In the genomic region with DNA sequence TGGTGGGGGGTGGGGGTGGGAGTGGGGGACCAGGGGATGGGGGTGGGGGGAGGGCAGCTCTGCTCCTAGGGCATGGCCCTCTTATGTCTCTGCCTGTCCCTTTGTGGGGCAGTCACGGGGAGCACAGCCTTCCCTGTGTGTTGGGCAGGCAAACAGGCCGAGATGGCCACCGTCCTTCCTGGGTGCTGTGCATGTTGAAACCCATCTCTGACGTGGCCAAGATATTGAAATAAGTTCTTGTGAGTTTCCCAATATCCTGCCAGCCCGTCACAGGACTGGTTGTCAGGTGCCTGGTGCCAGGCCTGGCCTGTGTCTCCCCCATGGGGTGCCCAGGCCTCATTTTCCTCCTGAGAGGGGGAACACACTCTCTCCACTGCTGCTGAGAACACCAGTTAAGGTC, we compare ENCODE assay signal across 16 mouse cellular contexts. TPM values are rescaled to one million over a fixed set of nuclear protein-coding genes. Genes with fewer than 3 reads are reported as not detected.
DNase-seq lines count a peak whose midpoint lies in the region; ATAC-seq and TF ChIP-seq lines count a peak whose summit lies in the region.
"Had no signal": no experiment of that assay in that cellular context is flagged by ENCODE, and none has a peak within 500 bp of the region (broad histone marks: within the 10 kb centered on the region; RNA-seq: fewer than 3 reads in every experiment).

No protein-coding gene starts in this region.

- TF ChIP-seq EP300 in liver, postnatal 0 days (IDR thresholded peaks at IDR 0.05; ENCODE audit: low read depth), result no peak

- no peak overlapping the region for H3K4me3 ChIP-seq in liver, postnatal 0 days (ENCODE audit: low read depth, low read length)
- H3K4me3 ChIP-seq: embryonic facial prominence, embryonic 15.5 days; lung, embryonic 15.5 days had no signal

- H3K27ac ChIP-seq in liver, postnatal 0 days (ENCODE audit: low read depth), result peak overlapping the region; percentile 46
- H3K27ac ChIP-seq: lung, embryonic 15.5 days had no signal

- H3K27me3 ChIP-seq in liver, postnatal 0 days (ENCODE audit: insufficient read depth, low read length), result no peaks in the 10 kb centered on the region
- H3K27me3 ChIP-seq: embryonic facial prominence, embryonic 15.5 days; lung, embryonic 15.5 days had no signal

- no peaks in the 10 kb centered on the region for H3K9me3 ChIP-seq in liver, postnatal 0 days (ENCODE audit: low read length)
- H3K9me3 ChIP-seq: embryonic facial prominence, embryonic 15.5 days; lung, embryonic 15.5 days had no signal

- DNase-seq in layer of hippocampus, adult 9-11 months, result peak; percentile 82
- DNase-seq in layer of hippocampus, postnatal 10 days (ENCODE audit: low spot score in 2 of 2), result no peak
- peak; percentile 43 for DNase-seq in adrenal gland, postnatal 25 days
- peak; percentile 51 for DNase-seq in liver, postnatal 0 days
- DNase-seq in ovary, adult 18-20 months (ENCODE audit: low spot score), result no peak
- no peak for DNase-seq in right cerebral cortex, postnatal 4 days
- DNase-seq: cerebellum, adult 8-10 months; gastrocnemius, postnatal 36 days; heart, postnatal 14 days; thymus, adult 2 months had no signal

- no peak overlapping the region for H3K9ac ChIP-seq in liver, postnatal 0 days (replicated peaks)
- H3K9ac ChIP-seq: embryonic facial prominence, embryonic 15.5 days; lung, embryonic 15.5 days had no signal

- no peak overlapping the region for H3K4me2 ChIP-seq in liver, postnatal 0 days (ENCODE audit: low read depth, low read length)
- H3K4me2 ChIP-seq: embryonic facial prominence, embryonic 15.5 days; lung, embryonic 15.5 days had no signal

- H3K4me1 ChIP-seq in liver, postnatal 0 days (ENCODE audit: insufficient read depth), result peaks cover 88% of the 10 kb centered on the region

- H3K36me3 ChIP-seq in liver, postnatal 0 days (replicated peaks; ENCODE audit: insufficient read depth, low read length), result no peaks in the 10 kb centered on the region
- H3K36me3 ChIP-seq: embryonic facial prominence, embryonic 15.5 days; lung, embryonic 15.5 days had no signal

- 63% methylated on average over 5 of the region's 5 CpGs for WGBS in liver, postnatal 0 days (ENCODE audit: insufficient replicate concordance)

- TF ChIP-seq CTCF in liver, postnatal 0 days (IDR thresholded peaks at IDR 0.05; ENCODE audit: low read depth), result no peak

- ATAC-seq in liver, postnatal 0 days, result peak; percentile 18
- ATAC-seq in megakaryocyte progenitor cell, adult 5-6 weeks (replicated peaks; ENCODE audit: poor library complexity), result peak; percentile 43
- ATAC-seq in inflammation-experienced regulatory T-cells, adult 6 months, result no peak
- ATAC-seq: forebrain, embryonic 16.5 days; intestine, embryonic 16.5 days had no signal

RNA-seq across cellular contexts. Expression of a gene that starts 37.9 kb away (rescaled TPM):
- 10 to 100 TPM; 13.4 to 14.2 TPM for total RNA-seq in layer of hippocampus, postnatal 10 days (2021)
- total RNA-seq in adrenal gland, postnatal 25 days (2021), result 47.8 and 51.5 TPM in 2 replicates
- 13.3 and 13.9 TPM in 2 replicates for polyA plus RNA-seq in liver, postnatal 0 days (2015; fragmentation: Nextera tagmentation; extraction: Ambion mirVana)
- total RNA-seq in megakaryocyte progenitor cell, adult 5-6 weeks (2015), result 1.1 and 1.2 TPM in 2 replicates
- total RNA-seq in megakaryocyte progenitor cell, adult 5-6 weeks (2017), result 1.9 and 2.5 TPM in 2 replicates
- 1 to 10 TPM; 5.3 to 7.3 (median 5.7) TPM for polyA plus RNA-seq in inflammation-experienced regulatory T-cells, adult 6 months (2017; shearing (Covaris generic))

Comparison
In these comparisons a context has a peak if more than half of its experiments do, and no peak if none do; other contexts are left out.
1. DNase-seq: peak in layer of hippocampus, adult 9-11 months (single experiment), adrenal gland, postnatal 25 days (single experiment) and liver, postnatal 0 days (single experiment); none in layer of hippocampus, postnatal 10 days (0 of 2), ovary, adult 18-20 months (single experiment) and right cerebral cortex, postnatal 4 days (single experiment).
2. RNA of a gene that starts 37.9 kb away (total RNA-seq): 47.8 to 51.5 TPM in adrenal gland, postnatal 25 days and 13.4 to 14.2 TPM in layer of hippocampus, postnatal 10 days; 1.1 to 2.5 TPM in megakaryocyte progenitor cell, adult 5-6 weeks; every median in the first group is over 4 times any median in the second.